Mouse (Mus musculus): ENCODE data around the gene Epas1. TPM values are rescaled to one million over a fixed set of nuclear protein-coding genes. Genes with fewer than 3 reads are reported as not detected.

Epas1 gene
- 2.9 TPM for total RNA-seq (2023)

DNA sequence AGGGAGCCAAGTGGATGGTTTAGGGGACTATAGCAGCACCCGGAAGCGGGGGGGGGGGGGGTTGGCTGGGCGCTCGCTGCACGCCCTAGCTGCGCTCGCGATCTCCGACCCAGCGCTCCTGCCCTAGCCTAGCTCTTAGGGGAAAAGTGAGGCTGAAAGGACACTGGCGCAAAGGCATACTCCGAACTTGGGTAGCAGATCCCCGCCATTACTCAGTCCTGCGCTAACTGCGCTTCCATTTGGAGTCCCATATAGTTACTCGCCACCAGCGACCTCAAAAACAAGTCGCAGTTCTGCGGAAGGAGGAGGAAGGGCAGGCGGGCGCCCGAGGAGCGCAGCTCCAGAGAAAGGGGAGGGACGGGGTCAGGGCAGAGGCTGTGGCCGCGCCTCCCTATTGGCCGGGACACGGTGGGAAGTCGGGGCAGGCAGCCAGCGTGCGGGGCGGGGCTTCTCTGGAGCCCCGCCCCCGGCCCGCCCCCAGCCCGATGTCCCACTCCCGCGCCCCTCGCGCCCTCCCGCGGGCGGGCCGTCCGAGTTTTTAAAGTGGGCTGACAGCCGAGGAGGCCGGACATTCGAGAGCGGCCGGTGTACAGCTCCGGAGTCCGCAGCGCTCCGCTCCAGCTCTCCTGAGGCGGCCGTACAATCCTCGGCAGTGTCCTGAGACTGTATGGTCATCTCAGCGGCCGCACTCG lies at the start of gene Epas1:
TSS of gene Epas1 (plus strand) at position 571 of the 692 bp plus-strand sequence.

Other genes starting within 250 kb of the Epas1 start
- not detected for gene Gm10309, start 248.5 kb upstream of the Epas1 start, total RNA-seq (2023)
- gene Tmem247, start 163.6 kb downstream of the Epas1 start, total RNA-seq (2023) = not detected
- gene Atp6v1e2, start 194.2 kb downstream of the Epas1 start, total RNA-seq (2023) = not detected
- gene Rhoq, start 209.4 kb downstream of the Epas1 start, total RNA-seq (2023) = 4.9 TPM

All from CD8-positive naive resting alpha-beta T cell, adult 57 days (primary cell).